Mouse (Mus musculus) inflammation-experienced regulatory T-cells, adult 16 weeks (primary cell): ENCODE measurements around the gene Zfp105. TPM values are rescaled to one million over a fixed set of nuclear protein-coding genes. Genes with fewer than 3 reads are reported as not detected.

Source experiments
- polyA plus RNA-seq: library from polyadenylated mRNA; unstranded; fragments of 100-300 nt; shearing (Covaris generic); gene quantifications from one replicate; pipeline ENCODE4 v1.2.1, GENCODE M21; 2017

The Zfp105 gene
- not detected for polyA plus RNA-seq

DNA sequence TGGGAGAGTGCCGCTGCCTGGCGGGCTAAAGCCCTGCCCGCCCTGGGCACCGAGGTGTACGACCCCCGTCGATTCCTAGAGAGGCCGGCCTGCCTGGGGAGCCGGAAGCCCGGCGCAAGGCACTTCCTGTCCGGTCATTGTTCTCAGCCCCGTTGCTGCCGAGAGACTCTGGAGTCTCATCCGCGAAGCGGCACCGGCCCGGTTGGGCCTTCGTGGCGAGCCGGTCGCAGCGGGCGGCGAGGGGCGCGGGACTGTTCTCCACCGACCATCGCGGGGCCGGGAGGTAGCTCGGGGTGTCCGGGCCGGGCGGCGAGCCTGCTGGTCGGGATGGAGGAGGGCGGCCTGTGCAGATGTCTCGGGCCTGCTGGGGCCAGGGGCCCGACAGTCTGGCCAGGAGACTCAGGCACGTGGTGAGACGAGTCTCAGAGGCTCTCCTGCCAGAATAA is at the start of gene Zfp105:
Gene Zfp105, plus strand, starts transcription at position 137 of the 446 bp plus-strand sequence.

DNA sequence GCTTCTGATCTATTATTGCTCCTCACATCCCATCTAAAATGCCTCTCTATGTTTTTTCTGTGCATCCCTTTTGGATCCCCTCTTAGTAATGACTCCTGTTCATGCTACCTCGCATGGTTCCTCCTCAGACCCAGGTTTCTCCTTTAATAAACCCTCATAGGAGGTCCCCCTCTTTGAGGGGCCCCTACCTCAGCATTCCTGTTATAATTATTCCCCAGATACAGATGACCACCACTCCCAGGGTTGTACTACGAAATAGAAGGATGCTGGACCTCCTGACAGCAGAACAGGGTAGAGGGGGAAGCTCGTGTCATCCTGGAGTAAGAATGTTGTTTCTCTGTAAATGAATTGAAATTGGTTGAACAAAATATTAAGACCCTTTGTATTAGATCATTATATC is 37.5 kb upstream of the Zfp105 start, which contains the start of gene Zkscan7:
Gene Zkscan7, plus strand, starts transcription at position 301 of the 400 bp plus-strand sequence.

DNA sequence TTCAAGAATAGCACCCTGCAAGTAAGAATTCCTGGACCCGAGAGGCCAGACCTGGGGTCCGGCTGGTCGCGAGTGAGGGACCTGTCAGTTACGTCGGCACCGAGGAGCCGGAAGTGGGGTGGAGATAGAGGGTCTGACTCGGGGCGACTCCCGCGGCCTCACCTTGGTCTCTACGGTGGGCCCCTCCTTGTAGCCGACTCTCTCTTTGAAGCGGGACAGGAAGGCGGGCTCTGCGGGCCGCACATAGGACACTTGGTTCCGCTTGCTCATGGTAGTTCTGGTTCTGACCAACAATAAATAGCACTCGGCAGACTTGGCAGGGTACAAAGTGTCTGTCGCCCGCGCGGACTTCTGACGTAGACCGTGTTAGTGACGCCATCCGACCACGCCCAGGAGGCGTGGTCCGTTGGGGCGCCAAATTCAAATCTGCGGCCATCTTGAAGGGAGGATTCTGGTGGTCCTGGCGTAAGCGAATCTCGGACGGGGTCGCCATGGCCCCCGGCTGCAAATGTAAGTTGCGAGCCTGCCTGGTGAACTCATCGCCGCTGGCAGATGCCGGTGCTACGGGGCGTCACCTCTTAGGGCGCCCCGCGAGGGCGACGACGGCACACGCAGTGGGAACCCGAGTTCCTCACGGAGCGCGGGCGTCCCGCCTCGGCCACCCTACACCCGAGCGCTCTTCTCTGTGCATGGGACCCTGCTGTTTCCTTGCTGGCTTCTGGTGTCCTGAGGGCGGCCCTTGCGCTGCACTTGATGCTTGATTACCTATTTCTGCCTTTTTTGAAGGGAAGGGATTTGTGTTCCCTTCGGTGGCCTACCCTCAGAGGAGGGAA is 28.0 kb downstream of the Zfp105 start, which contains the start of the genes 1110059G10Rik and Kif15:
Gene 1110059G10Rik, minus strand, starts transcription at position 358 of the 833 bp plus-strand sequence.
Gene Kif15, plus strand, starts transcription at position 404 of the 833 bp plus-strand sequence.

Other genes starting within 250 kb of the Zfp105 start
- 0.18 TPM for gene Topaz1, start 175.7 kb upstream of the Zfp105 start, polyA plus RNA-seq
- gene Tcaim, start 117.5 kb upstream of the Zfp105 start, polyA plus RNA-seq = 20.0 TPM
- gene Gm35549, start 79.0 kb upstream of the Zfp105 start, polyA plus RNA-seq = 1.4 TPM
- 118 TPM for gene Zfp445, start 57.1 kb upstream of the Zfp105 start, polyA plus RNA-seq
- 6.6 TPM for gene Zkscan7, start 37.4 kb upstream of the Zfp105 start, polyA plus RNA-seq
- gene 1110059G10Rik, start 27.9 kb downstream of the Zfp105 start, polyA plus RNA-seq = 34.1 TPM
- 6.9 TPM for gene Kif15, start 28.0 kb downstream of the Zfp105 start, polyA plus RNA-seq
- gene Tmem42, start 98.3 kb downstream of the Zfp105 start, polyA plus RNA-seq = 18.6 TPM
- 1.0 TPM for gene Tgm4, start 111.7 kb downstream of the Zfp105 start, polyA plus RNA-seq
- gene Zdhhc3, start 190.1 kb downstream of the Zfp105 start, polyA plus RNA-seq = 20.6 TPM
- 99.4 TPM for gene Exosc7, start 190.1 kb downstream of the Zfp105 start, polyA plus RNA-seq
- not detected for gene Clec3b, start 227.9 kb downstream of the Zfp105 start, polyA plus RNA-seq